Mouse (Mus musculus): ENCODE results near the gene Lce1a2. TPM values are rescaled to one million over a fixed set of nuclear protein-coding genes. Genes with fewer than 3 reads are reported as not detected.
"Not testable (repeated sequence)": the region's sequence is repeated elsewhere in the genome, so short reads cannot be mapped to it uniquely, and the experiment has no call there.

Gene Lce1a2
- polyA plus RNA-seq (2014; fragmentation: Nextera tagmentation; extraction: Ambion mirVana): 0.42 TPM in 1 of 2 replicates, not detected in the other

DNA sequence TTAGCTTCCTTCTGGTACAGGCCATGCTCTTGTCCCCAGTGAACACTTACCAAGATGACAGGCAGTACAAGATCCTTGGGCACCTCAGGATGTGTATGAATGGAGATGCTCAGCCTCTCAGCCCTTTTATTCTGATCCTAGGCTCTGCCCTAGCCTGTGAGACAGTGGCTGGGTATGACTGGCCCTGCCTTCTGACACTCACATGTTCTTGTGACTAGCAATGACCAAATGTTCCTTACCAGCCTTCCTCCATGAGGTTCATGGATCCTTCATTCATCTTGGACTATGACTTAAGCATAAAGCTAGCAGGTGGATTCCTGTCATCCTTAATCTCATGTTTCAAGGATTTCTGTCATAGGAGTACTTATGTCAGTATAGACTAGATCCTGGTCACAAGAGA is at the start of gene Lce1a2:
TSS of gene Lce1a2 (minus strand) at position 101 of the 400 bp plus-strand sequence.
- H3K9ac ChIP-seq (ENCODE audit: low read depth, low read length): no peak within 1 kb of the TSS
- H3K4me2 ChIP-seq (ENCODE audit: low read depth, low read length): no peak within 1 kb of the TSS
- H3K36me3 ChIP-seq (ENCODE audit: control insufficient read depth, insufficient read depth, low read length): no peaks in the 10 kb centered on the region
- H3K27ac ChIP-seq (replicated peaks; ENCODE audit: low read depth, low read length): no peak within 1 kb of the TSS
- H3K27me3 ChIP-seq (replicated peaks; ENCODE audit: control insufficient read depth, insufficient read depth, low read length): no peaks in the 10 kb centered on the region
- H3K4me1 ChIP-seq (ENCODE audit: control insufficient read depth, insufficient read depth, low read length): no peaks in the 10 kb centered on the region
- no peaks in the 10 kb centered on the region for H3K9me3 ChIP-seq (ENCODE audit: control insufficient read depth, low read length)
- no peak within 1 kb of the TSS for H3K4me3 ChIP-seq (ENCODE audit: low read depth, low read length)
- DNase-seq (ENCODE audit: low spot score) (no peak), ATAC-seq (ENCODE audit: low read depth) (no peak)

- H3K27ac ChIP-seq (replicated peaks; ENCODE audit: low read depth, low read length): no peak overlapping the region
- no peak overlapping the region for H3K4me3 ChIP-seq (ENCODE audit: low read depth, low read length)
- no peaks in the 10 kb centered on the region for H3K4me1 ChIP-seq (ENCODE audit: control insufficient read depth, insufficient read depth, low read length)
- no peaks in the 10 kb centered on the region for H3K9me3 ChIP-seq (ENCODE audit: control insufficient read depth, low read length)
- H3K36me3 ChIP-seq (ENCODE audit: control insufficient read depth, insufficient read depth, low read length): no peaks in the 10 kb centered on the region
- ATAC-seq (ENCODE audit: low read depth): no peak
- no peak overlapping the region for H3K9ac ChIP-seq (ENCODE audit: low read depth, low read length)
- DNase-seq (ENCODE audit: low spot score): no peak
- no peak overlapping the region for H3K4me2 ChIP-seq (ENCODE audit: low read depth, low read length)
- no peaks in the 10 kb centered on the region for H3K27me3 ChIP-seq (replicated peaks; ENCODE audit: control insufficient read depth, insufficient read depth, low read length)
Measured at GRCm38 (mm10) chr3:92715122-92715521, 45.0 kb upstream of the Lce1a2 start.

DNA sequence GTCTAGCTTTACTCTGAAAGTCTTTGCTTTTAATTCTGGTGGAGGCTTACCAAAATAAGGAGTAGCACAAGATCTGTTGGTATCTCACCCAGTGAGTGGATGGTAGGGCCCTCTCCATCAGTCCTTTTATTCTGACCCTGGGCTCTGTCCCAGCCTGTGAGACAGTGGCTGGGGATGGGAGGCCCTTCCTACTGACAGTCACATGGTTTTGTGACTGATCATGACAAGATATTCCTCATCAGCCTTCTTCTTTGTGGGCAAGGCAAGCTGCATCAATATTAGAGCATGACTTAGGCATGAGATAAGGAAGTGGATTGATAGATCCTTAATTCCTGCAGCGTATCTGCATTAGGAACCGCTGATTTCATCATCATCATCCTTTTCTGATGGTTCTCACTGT is 38.9 kb upstream of the Lce1a2 start, which contains the start of gene Lce1e:
TSS of gene Lce1e (minus strand) at position 101 of the 400 bp plus-strand sequence.
- H3K27me3 ChIP-seq (replicated peaks; ENCODE audit: control insufficient read depth, insufficient read depth, low read length): no peaks in the 10 kb centered on the region
- 81% methylated on average over 2 of the region's 2 CpGs for WGBS
- no peak within 1 kb of the TSS for H3K27ac ChIP-seq (replicated peaks; ENCODE audit: low read depth, low read length)
- no peaks in the 10 kb centered on the region for H3K36me3 ChIP-seq (ENCODE audit: control insufficient read depth, insufficient read depth, low read length)
- ATAC-seq (ENCODE audit: low read depth) (no peak), DNase-seq (ENCODE audit: low spot score) (no peak)
- H3K9me3 ChIP-seq (ENCODE audit: control insufficient read depth, low read length): no peaks in the 10 kb centered on the region
- H3K4me3 ChIP-seq (ENCODE audit: low read depth, low read length): no peak within 1 kb of the TSS
- no peak within 1 kb of the TSS for H3K4me2 ChIP-seq (ENCODE audit: low read depth, low read length)
- H3K9ac ChIP-seq (ENCODE audit: low read depth, low read length): no peak within 1 kb of the TSS
- no peaks in the 10 kb centered on the region for H3K4me1 ChIP-seq (ENCODE audit: control insufficient read depth, insufficient read depth, low read length)

GRCm38 (mm10) chr3:92694613-92695012 is 24.5 kb upstream of the Lce1a2 start:
- Histone ChIP-seq H3K4me2 (ENCODE audit: low read depth, low read length) (no peak overlapping the region), H3K4me3 (ENCODE audit: low read depth, low read length) (no peak overlapping the region), H3K27me3 (replicated peaks; ENCODE audit: control insufficient read depth, insufficient read depth, low read length) (no peaks in the 10 kb centered on the region), H3K4me1 (ENCODE audit: control insufficient read depth, insufficient read depth, low read length) (no peaks in the 10 kb centered on the region), H3K9me3 (ENCODE audit: control insufficient read depth, low read length) (no peaks in the 10 kb centered on the region), H3K27ac (replicated peaks; ENCODE audit: low read depth, low read length) (no peak overlapping the region), H3K36me3 (ENCODE audit: control insufficient read depth, insufficient read depth, low read length) (no peaks in the 10 kb centered on the region), H3K9ac (ENCODE audit: low read depth, low read length) (no peak overlapping the region)
- ATAC-seq (ENCODE audit: low read depth) (no peak), DNase-seq (ENCODE audit: low spot score) (no peak)
- 20% methylated on average over 1 of the region's 1 CpGs for WGBS

- Histone ChIP-seq H3K4me3 (ENCODE audit: low read depth, low read length) (no peak overlapping the region), H3K27me3 (replicated peaks; ENCODE audit: control insufficient read depth, insufficient read depth, low read length) (no peaks in the 10 kb centered on the region), H3K36me3 (ENCODE audit: control insufficient read depth, insufficient read depth, low read length) (no peaks in the 10 kb centered on the region), H3K4me1 (ENCODE audit: control insufficient read depth, insufficient read depth, low read length) (no peaks in the 10 kb centered on the region), H3K9ac (ENCODE audit: low read depth, low read length) (no peak overlapping the region), H3K27ac (replicated peaks; ENCODE audit: low read depth, low read length) (no peak overlapping the region), H3K4me2 (ENCODE audit: low read depth, low read length) (no peak overlapping the region), H3K9me3 (ENCODE audit: control insufficient read depth, low read length) (no peaks in the 10 kb centered on the region)
- ATAC-seq (ENCODE audit: low read depth) (no peak), DNase-seq (ENCODE audit: low spot score) (no peak)
Measured at GRCm38 (mm10) chr3:92691688-92692087, 21.6 kb upstream of the Lce1a2 start.

DNA sequence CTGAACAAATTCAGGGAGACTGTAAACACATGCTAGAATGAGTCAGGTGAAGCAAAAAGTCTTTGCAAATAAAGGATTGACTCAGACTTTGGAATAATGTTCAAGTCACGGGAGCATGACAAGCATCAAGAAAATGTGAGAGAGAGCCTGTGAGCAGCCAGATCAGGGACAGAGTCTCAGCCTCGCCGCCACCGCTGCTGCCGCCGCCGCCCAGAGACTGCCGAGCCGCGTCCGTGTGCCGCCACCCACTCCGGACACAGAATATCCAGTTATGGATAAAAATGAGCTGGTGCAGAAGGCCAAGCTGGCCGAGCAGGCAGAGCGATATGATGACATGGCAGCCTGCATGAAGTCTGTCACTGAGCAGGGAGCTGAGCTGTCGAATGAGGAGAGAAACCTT is 19.0 kb upstream of the Lce1a2 start:
- not testable (repeated sequence) for H3K9ac ChIP-seq (ENCODE audit: low read depth, low read length); H3K4me3 ChIP-seq (ENCODE audit: low read depth, low read length); H3K4me1 ChIP-seq (ENCODE audit: control insufficient read depth, insufficient read depth, low read length); ATAC-seq (ENCODE audit: low read depth); H3K27ac ChIP-seq (replicated peaks; ENCODE audit: low read depth, low read length); H3K36me3 ChIP-seq (ENCODE audit: control insufficient read depth, insufficient read depth, low read length); H3K4me2 ChIP-seq (ENCODE audit: low read depth, low read length); H3K27me3 ChIP-seq (replicated peaks; ENCODE audit: control insufficient read depth, insufficient read depth, low read length); H3K9me3 ChIP-seq (ENCODE audit: control insufficient read depth, low read length); DNase-seq (ENCODE audit: low spot score)
- WGBS: 77% methylated on average over 13 of the region's 16 CpGs

DNA sequence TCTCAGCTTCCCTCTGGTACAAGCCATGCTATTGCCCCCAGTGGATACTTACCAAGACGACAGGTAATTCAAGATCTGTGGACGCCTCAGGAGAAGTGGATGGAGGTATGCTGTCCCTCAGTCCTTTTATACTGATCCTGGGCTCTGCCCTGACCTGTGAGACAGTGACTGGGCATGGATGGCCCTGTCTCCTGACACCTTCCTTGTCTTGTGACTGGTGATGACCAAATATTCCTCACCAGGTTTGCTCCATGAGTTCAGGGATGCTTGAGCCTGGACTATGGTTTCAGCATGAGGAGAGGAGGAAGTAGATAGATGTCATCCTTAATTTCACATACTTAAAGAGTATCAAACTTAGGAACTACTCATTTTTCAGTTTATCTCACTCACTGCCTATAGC is 17.0 kb upstream of the Lce1a2 start, which contains the start of gene Lce1d:
TSS of gene Lce1d (minus strand) at position 101 of the 400 bp plus-strand sequence.
- H3K9me3 ChIP-seq (ENCODE audit: control insufficient read depth, low read length): no peaks in the 10 kb centered on the region
- no peak within 1 kb of the TSS for H3K4me2 ChIP-seq (ENCODE audit: low read depth, low read length)
- H3K4me1 ChIP-seq (ENCODE audit: control insufficient read depth, insufficient read depth, low read length): no peaks in the 10 kb centered on the region
- no peaks in the 10 kb centered on the region for H3K27me3 ChIP-seq (replicated peaks; ENCODE audit: control insufficient read depth, insufficient read depth, low read length)
- no peak within 1 kb of the TSS for H3K27ac ChIP-seq (replicated peaks; ENCODE audit: low read depth, low read length)
- ATAC-seq (ENCODE audit: low read depth) (no peak), DNase-seq (ENCODE audit: low spot score) (no peak)
- 66% methylated on average over 2 of the region's 2 CpGs for WGBS
- H3K9ac ChIP-seq (ENCODE audit: low read depth, low read length): no peak within 1 kb of the TSS
- no peak within 1 kb of the TSS for H3K4me3 ChIP-seq (ENCODE audit: low read depth, low read length)
- H3K36me3 ChIP-seq (ENCODE audit: control insufficient read depth, insufficient read depth, low read length): no peaks in the 10 kb centered on the region

- 88% methylated on average over 4 of the region's 4 CpGs for WGBS
- Histone ChIP-seq H3K27ac (replicated peaks; ENCODE audit: low read depth, low read length) (no peak within 1 kb of the TSS), H3K4me3 (ENCODE audit: low read depth, low read length) (no peak within 1 kb of the TSS), H3K27me3 (replicated peaks; ENCODE audit: control insufficient read depth, insufficient read depth, low read length) (no peaks in the 10 kb centered on the region), H3K4me1 (ENCODE audit: control insufficient read depth, insufficient read depth, low read length) (no peaks in the 10 kb centered on the region), H3K9ac (ENCODE audit: low read depth, low read length) (no peak within 1 kb of the TSS), H3K4me2 (ENCODE audit: low read depth, low read length) (no peak within 1 kb of the TSS), H3K9me3 (ENCODE audit: control insufficient read depth, low read length) (no peaks in the 10 kb centered on the region), H3K36me3 (ENCODE audit: control insufficient read depth, insufficient read depth, low read length) (no peaks in the 10 kb centered on the region)
- no peak for ATAC-seq (ENCODE audit: low read depth)
- DNase-seq (ENCODE audit: low spot score): no peak
Measured at GRCm38 (mm10) chr3:92678947-92679346, 8.8 kb upstream of the Lce1a2 start, which contains the start of gene Lce1c. Lce1c (plus strand) TSS chr3:92679247.

DNA sequence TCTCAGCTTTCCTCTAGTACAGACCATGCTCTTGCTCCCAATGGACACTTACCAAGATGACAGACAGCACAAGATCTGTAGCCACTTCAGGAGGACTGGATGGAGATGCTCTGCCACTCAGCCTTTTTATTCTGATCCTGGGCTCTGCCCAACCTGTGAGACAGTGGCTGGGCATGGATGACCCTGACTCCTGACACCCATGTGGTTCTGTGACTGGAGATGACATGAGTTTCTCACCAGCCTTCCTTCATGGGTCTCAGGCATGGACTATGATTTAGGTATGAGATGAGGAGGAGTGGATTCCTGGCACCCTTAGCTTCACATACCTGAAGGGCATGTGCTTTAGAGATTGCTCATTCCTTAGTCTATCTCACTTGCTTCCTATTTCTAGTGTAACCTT is 13.3 kb downstream of the Lce1a2 start, which contains the start of gene Lce1b:
TSS of gene Lce1b (minus strand) at position 101 of the 400 bp plus-strand sequence.
- no peaks in the 10 kb centered on the region for H3K36me3 ChIP-seq (ENCODE audit: control insufficient read depth, insufficient read depth, low read length)
- no peaks in the 10 kb centered on the region for H3K27me3 ChIP-seq (replicated peaks; ENCODE audit: control insufficient read depth, insufficient read depth, low read length)
- no peak within 1 kb of the TSS for H3K4me3 ChIP-seq (ENCODE audit: low read depth, low read length)
- H3K27ac ChIP-seq (replicated peaks; ENCODE audit: low read depth, low read length): no peak within 1 kb of the TSS
- H3K4me1 ChIP-seq (ENCODE audit: control insufficient read depth, insufficient read depth, low read length): no peaks in the 10 kb centered on the region
- H3K9me3 ChIP-seq (ENCODE audit: control insufficient read depth, low read length): no peaks in the 10 kb centered on the region
- ATAC-seq (ENCODE audit: low read depth): no peak
- no peak within 1 kb of the TSS for H3K9ac ChIP-seq (ENCODE audit: low read depth, low read length)
- no peak within 1 kb of the TSS for H3K4me2 ChIP-seq (ENCODE audit: low read depth, low read length)
- no peak for DNase-seq (ENCODE audit: low spot score)
